Mouse (Mus musculus): ENCODE data around the gene Tfcp2l1. TPM values are rescaled to one million over a fixed set of nuclear protein-coding genes. Genes with fewer than 3 reads are reported as not detected.

Gene Tfcp2l1
- polyA plus RNA-seq, 1 experiment from 2014 or later = 1.0 TPM

DNA sequence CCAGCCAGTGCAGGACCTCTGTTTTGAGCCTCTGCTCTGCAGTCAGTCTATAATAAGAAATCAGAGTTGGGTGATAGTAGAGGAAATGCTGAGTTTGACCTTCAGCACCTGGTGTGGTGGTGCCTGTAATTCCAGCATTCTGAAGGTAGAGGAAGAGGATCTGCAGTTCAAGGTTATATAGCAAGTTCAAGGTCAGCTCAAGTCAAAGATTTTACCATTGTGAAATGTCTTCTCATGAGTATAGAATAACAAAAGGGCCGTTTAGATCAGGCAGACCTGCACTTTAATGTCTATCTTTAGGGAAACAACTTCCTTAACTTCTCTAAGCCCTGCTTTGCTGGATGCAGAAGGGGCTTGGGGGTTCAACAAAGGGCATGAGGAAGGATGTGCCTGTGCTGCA is 35.3 kb downstream of the Tfcp2l1 start:
- WGBS = 55% methylated on average over 1 of the region's 1 CpGs
- no peak for ATAC-seq (ENCODE audit: borderline replicate concordance, extremely low read depth, low FRiP score, low TSS enrichment)
- no peak overlapping the region for H3K4me3 ChIP-seq
- no peaks in the 10 kb centered on the region for H3K36me3 ChIP-seq
- peaks cover 10% of the 10 kb centered on the region; the same call in 1 of the 2 replicates for H3K4me1 ChIP-seq
- no peak overlapping the region for H3K27ac ChIP-seq
- H3K4me2 ChIP-seq = no peak overlapping the region
- H3K9me3 ChIP-seq = no peaks in the 10 kb centered on the region
- H3K9ac ChIP-seq = no peak overlapping the region
- H3K27me3 ChIP-seq = no peaks in the 10 kb centered on the region

DNA sequence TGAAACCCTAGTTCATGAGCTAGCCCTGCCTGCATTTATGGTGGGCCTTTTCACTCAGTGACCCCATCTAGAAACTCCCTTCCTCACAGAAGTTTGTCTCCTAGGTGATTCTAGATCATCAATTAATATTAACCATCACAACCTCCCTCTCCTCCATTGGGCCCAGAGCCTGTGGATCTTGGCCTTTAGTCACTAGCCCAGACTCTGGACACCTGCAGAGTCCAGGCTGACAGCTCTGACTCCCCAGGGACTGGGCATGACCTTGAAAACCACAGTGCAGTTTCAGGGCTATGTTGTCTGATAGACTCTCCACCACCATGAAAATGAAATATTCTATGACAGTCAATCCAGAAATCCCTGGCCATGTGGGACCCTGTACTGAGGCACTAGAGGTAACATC is 39.8 kb downstream of the Tfcp2l1 start:
- no peak for ATAC-seq (ENCODE audit: borderline replicate concordance, extremely low read depth, low FRiP score, low TSS enrichment)
- H3K27ac ChIP-seq = no peak overlapping the region

GRCm38 (mm10) chr1:118672196-118672595 is 44.5 kb downstream of the Tfcp2l1 start:
- peak overlapping the region; percentile 41; the same call in 1 of the 2 replicates for H3K27ac ChIP-seq
- ATAC-seq (ENCODE audit: borderline replicate concordance, extremely low read depth, low FRiP score, low TSS enrichment) = 0 out of 2 replicates have a peak, but pooled peaks have one; percentile 37
- 52% methylated on average over 8 of the region's 8 CpGs for WGBS
- 0 out of 2 replicates have a peak, but pooled peaks cover 5% of the 10 kb centered on the region for H3K4me1 ChIP-seq
- H3K4me3 ChIP-seq = no peak overlapping the region
- H3K36me3 ChIP-seq = no peaks in the 10 kb centered on the region
- no peaks in the 10 kb centered on the region for H3K27me3 ChIP-seq
- no peak overlapping the region for H3K9ac ChIP-seq
- no peak overlapping the region for H3K4me2 ChIP-seq
- H3K9me3 ChIP-seq = no peaks in the 10 kb centered on the region

More for the DNA sequence above, 39.8 kb downstream of the Tfcp2l1 start:
- Histone ChIP-seq H3K9ac (no peak overlapping the region), H3K4me3 (no peak overlapping the region), H3K4me2 (no peak overlapping the region), H3K36me3 (no peaks in the 10 kb centered on the region), H3K27me3 (no peaks in the 10 kb centered on the region), H3K4me1 (0 out of 2 replicates have a peak, but pooled peaks cover 5% of the 10 kb centered on the region), H3K9me3 (no peaks in the 10 kb centered on the region)

GRCm38 (mm10) chr1:118674176-118674575 is 46.4 kb downstream of the Tfcp2l1 start:
- no peak overlapping the region for H3K9ac ChIP-seq
- H3K27me3 ChIP-seq = no peaks in the 10 kb centered on the region
- no peak for ATAC-seq (ENCODE audit: borderline replicate concordance, extremely low read depth, low FRiP score, low TSS enrichment)
- H3K4me2 ChIP-seq = no peak overlapping the region
- no peaks in the 10 kb centered on the region for H3K9me3 ChIP-seq
- H3K4me1 ChIP-seq = 0 out of 2 replicates have a peak, but pooled peaks cover 5% of the 10 kb centered on the region
- H3K27ac ChIP-seq = no peak overlapping the region
- H3K36me3 ChIP-seq = no peaks in the 10 kb centered on the region
- WGBS = 74% methylated on average over 4 of the region's 4 CpGs
- no peak overlapping the region for H3K4me3 ChIP-seq

- Histone ChIP-seq H3K4me3 (no peak overlapping the region), H3K36me3 (no peaks in the 10 kb centered on the region), H3K9ac (no peak overlapping the region), H3K27me3 (no peaks in the 10 kb centered on the region), H3K4me2 (no peak overlapping the region), H3K9me3 (no peaks in the 10 kb centered on the region), H3K27ac (no peak overlapping the region), H3K4me1 (no peaks in the 10 kb centered on the region)
- WGBS = 70% methylated on average over 1 of the region's 1 CpGs
- no peak for ATAC-seq (ENCODE audit: borderline replicate concordance, extremely low read depth, low FRiP score, low TSS enrichment)
Observed at GRCm38 (mm10) chr1:118681980-118682379, 54.2 kb downstream of the Tfcp2l1 start.

DNA sequence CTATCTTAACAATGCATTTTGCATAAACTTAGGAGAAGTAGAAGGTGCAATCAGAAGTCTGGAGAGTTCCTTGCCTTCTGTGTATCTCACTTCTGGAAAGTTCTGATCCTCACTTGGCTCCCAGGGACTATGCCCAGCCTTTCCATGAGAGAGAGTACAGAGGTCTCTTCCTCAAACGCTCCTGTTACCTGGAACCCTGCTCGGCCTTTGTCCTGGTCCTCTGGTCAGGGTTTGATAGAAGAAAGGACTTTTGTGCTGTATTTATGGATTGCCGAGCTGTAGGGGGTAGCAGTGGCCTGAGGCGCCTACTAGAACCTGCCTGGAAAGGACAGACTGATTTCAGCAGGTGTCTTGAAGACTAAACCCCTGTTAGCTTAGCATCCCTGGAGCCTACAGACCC is 55.9 kb downstream of the Tfcp2l1 start:
- no peaks in the 10 kb centered on the region for H3K4me1 ChIP-seq
- no peak overlapping the region for H3K27ac ChIP-seq
- 69% methylated on average over 4 of the region's 4 CpGs for WGBS
- no peaks in the 10 kb centered on the region for H3K36me3 ChIP-seq
- no peak for ATAC-seq (ENCODE audit: borderline replicate concordance, extremely low read depth, low FRiP score, low TSS enrichment)
- no peak overlapping the region for H3K4me2 ChIP-seq
- H3K9me3 ChIP-seq = no peaks in the 10 kb centered on the region
- no peak overlapping the region for H3K9ac ChIP-seq
- H3K4me3 ChIP-seq = no peak overlapping the region
- no peaks in the 10 kb centered on the region for H3K27me3 ChIP-seq

- H3K9ac ChIP-seq = no peak overlapping the region
- H3K36me3 ChIP-seq = no peaks in the 10 kb centered on the region
- no peaks in the 10 kb centered on the region for H3K9me3 ChIP-seq
- 77% methylated on average over 10 of the region's 10 CpGs for WGBS
- no peaks in the 10 kb centered on the region for H3K4me1 ChIP-seq
- H3K27me3 ChIP-seq = no peaks in the 10 kb centered on the region
- H3K27ac ChIP-seq = no peak overlapping the region
- no peak overlapping the region for H3K4me2 ChIP-seq
- H3K4me3 ChIP-seq = no peak overlapping the region
- ATAC-seq (ENCODE audit: borderline replicate concordance, extremely low read depth, low FRiP score, low TSS enrichment) = no peak
Observed at GRCm38 (mm10) chr1:118687726-118688125, 60.0 kb downstream of the Tfcp2l1 start.

DNA sequence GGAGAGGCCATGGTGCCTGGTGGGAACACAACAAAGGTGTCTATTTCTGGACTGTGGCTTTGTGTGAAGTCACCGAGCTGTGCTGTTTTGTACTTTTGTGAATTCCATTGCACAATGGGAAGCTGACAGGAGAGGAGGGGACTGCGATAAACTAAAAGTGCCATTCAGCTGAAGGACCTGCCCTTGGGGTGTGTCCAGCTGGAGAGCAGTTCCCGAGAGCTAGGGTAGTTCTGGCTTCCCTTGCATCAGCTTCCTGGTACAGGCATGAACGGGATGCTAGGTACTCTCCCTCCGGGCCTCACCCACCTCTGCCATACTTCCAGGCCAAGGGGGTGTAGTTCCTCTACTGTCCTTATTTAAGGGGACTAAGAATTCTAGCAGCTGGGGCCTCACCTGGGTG is 62.1 kb downstream of the Tfcp2l1 start:
- Histone ChIP-seq H3K4me1 (no peaks in the 10 kb centered on the region), H3K4me2 (no peak overlapping the region), H3K9ac (no peak overlapping the region), H3K9me3 (no peaks in the 10 kb centered on the region), H3K27me3 (no peaks in the 10 kb centered on the region), H3K27ac (no peak overlapping the region), H3K4me3 (no peak overlapping the region), H3K36me3 (no peaks in the 10 kb centered on the region)
- ATAC-seq (ENCODE audit: borderline replicate concordance, extremely low read depth, low FRiP score, low TSS enrichment) = peak; percentile 39; the same call in 1 of the 2 replicates
- WGBS = 35% methylated on average over 5 of the region's 5 CpGs

DNA sequence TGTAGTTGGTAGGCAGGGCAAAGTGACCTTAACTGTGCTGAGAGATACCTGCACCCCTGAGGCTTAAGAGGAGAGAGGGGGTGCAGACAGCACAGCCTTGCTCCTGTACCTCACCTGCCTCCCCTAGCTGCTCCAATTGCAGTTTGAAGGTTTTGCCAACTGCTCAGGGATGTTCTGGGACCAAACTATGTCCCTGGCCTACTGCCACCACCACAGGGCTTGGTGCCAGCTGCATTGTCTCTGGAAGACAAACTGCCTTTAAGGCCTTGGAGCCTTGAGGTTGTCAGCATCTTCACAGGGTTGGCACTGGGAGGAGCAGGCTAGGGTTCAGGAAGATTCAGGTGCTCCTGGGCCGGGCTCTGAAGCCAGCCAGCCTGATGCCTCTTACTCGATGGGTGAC is 66.7 kb downstream of the Tfcp2l1 start:
- no peaks in the 10 kb centered on the region for H3K36me3 ChIP-seq
- H3K9me3 ChIP-seq = no peaks in the 10 kb centered on the region
- H3K4me2 ChIP-seq = no peak overlapping the region
- H3K9ac ChIP-seq = no peak overlapping the region
- no peak overlapping the region for H3K27ac ChIP-seq
- no peak for ATAC-seq (ENCODE audit: borderline replicate concordance, extremely low read depth, low FRiP score, low TSS enrichment)
- 86% methylated on average over 2 of the region's 2 CpGs for WGBS
- H3K4me3 ChIP-seq = no peak overlapping the region
- no peaks in the 10 kb centered on the region for H3K27me3 ChIP-seq
- 0 out of 2 replicates have a peak, but pooled peaks cover 6% of the 10 kb centered on the region for H3K4me1 ChIP-seq

- no peak for ATAC-seq (ENCODE audit: borderline replicate concordance, extremely low read depth, low FRiP score, low TSS enrichment)
- Histone ChIP-seq H3K9me3 (no peaks in the 10 kb centered on the region), H3K27me3 (no peaks in the 10 kb centered on the region), H3K4me3 (no peak overlapping the region), H3K4me1 (0 out of 2 replicates have a peak, but pooled peaks cover 6% of the 10 kb centered on the region), H3K27ac (no peak overlapping the region), H3K4me2 (no peak overlapping the region), H3K36me3 (no peaks in the 10 kb centered on the region), H3K9ac (no peak overlapping the region)
- WGBS = 43% methylated on average over 6 of the region's 6 CpGs
Observed at GRCm38 (mm10) chr1:118697906-118698305, 70.2 kb downstream of the Tfcp2l1 start.

GRCm38 (mm10) chr1:118699118-118699890 is 71.6 kb downstream of the Tfcp2l1 start:
- no peaks in the 10 kb centered on the region for H3K36me3 ChIP-seq
- H3K4me3 ChIP-seq = no peak overlapping the region
- H3K4me1 ChIP-seq = 0 out of 2 replicates have a peak, but pooled peaks cover 6% of the 10 kb centered on the region
- H3K27me3 ChIP-seq = no peaks in the 10 kb centered on the region
- WGBS = 53% methylated on average over 6 of the region's 6 CpGs
- H3K9ac ChIP-seq = no peak overlapping the region
- no peaks in the 10 kb centered on the region for H3K9me3 ChIP-seq
- ATAC-seq (ENCODE audit: borderline replicate concordance, extremely low read depth, low FRiP score, low TSS enrichment) = no peak
- H3K4me2 ChIP-seq = no peak overlapping the region
- H3K27ac ChIP-seq = no peak overlapping the region

DNA sequence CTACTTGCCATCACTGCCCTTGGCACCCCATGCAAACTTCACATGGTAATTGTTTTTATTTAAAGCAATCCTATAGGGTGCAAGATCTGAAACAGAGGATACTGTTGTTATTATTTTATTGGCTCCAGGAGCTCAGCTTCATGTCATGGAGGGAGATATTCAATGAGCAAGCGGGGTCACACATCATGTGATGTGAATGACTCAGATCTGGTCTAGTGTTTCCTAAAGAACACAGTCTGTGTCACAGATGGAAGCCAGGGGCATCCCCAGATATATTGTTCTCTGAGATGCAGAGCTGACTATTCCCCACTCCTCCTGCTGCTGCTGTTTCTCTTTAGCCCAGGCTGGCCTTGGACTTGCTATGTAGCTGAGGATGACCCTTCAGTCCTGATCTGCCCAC is 72.2 kb downstream of the Tfcp2l1 start:
- Histone ChIP-seq H3K4me2 (no peak overlapping the region), H3K4me3 (no peak overlapping the region), H3K27ac (no peak overlapping the region), H3K4me1 (0 out of 2 replicates have a peak, but pooled peaks cover 6% of the 10 kb centered on the region), H3K36me3 (no peaks in the 10 kb centered on the region), H3K9me3 (no peaks in the 10 kb centered on the region), H3K9ac (no peak overlapping the region), H3K27me3 (no peaks in the 10 kb centered on the region)
- 78% methylated on average over 1 of the region's 1 CpGs for WGBS
- no peak for ATAC-seq (ENCODE audit: borderline replicate concordance, extremely low read depth, low FRiP score, low TSS enrichment)

Data from lung, embryonic 15.5 days (tissue).